Mouse (Mus musculus) layer of hippocampus, adult 2 months (tissue): ENCODE results near the gene Cxcl15. TPM values are rescaled to one million over a fixed set of nuclear protein-coding genes. Genes with fewer than 3 reads are reported as not detected.
"Not testable (repeated sequence)": the region's sequence is repeated elsewhere in the genome, so short reads cannot be mapped to it uniquely, and the experiment has no call there.

Experiments
- DNase-seq, 2 experiments: peaks; one replicate each; pipeline ENCODE4 v3.0.0; 2022; ENCODE audit warnings: low spot score in 2 of 2
- H3K27ac ChIP-seq: fragments of 200-600 bp; 2 replicates; pipeline ENCODE4 v1.8.1; 2022
- H3K4me3 ChIP-seq: fragments of 200-600 bp; 2 replicates; pipeline ENCODE4 v1.8.1; 2022; ENCODE audit warnings: mild to moderate bottlenecking
- CTCF ChIP-seq: fragments of 200-600 bp; conservative IDR thresholded peaks from 2 replicates; pipeline ENCODE4 v1.8.1; 2022; ENCODE audit warnings: antibody characterized with exemption, mild to moderate bottlenecking, moderate library complexity
- total RNA-seq, 2 experiments: library from RNA; stranded (reverse); gene quantifications; 2 replicates each; pipeline ENCODE4 v1.2.3; 2021

The Cxcl15 gene
- total RNA-seq, 2 experiments from 2014 or later: not detected

GRCm38 (mm10) chr5:90775562-90775961 is 18.8 kb upstream of the Cxcl15 start:
- no peak for DNase-seq
- no peak for TF ChIP-seq CTCF
- Histone ChIP-seq H3K4me3 (no peak overlapping the region), H3K27ac (no peak overlapping the region)

- Histone ChIP-seq H3K4me3 (no peak overlapping the region), H3K27ac (no peak overlapping the region)
- TF ChIP-seq CTCF: no peak
- no peak for DNase-seq
Measured at GRCm38 (mm10) chr5:90777621-90778020, 16.7 kb upstream of the Cxcl15 start.

GRCm38 (mm10) chr5:90778856-90779255 is 15.5 kb upstream of the Cxcl15 start:
- H3K4me3 ChIP-seq: no peak overlapping the region
- TF ChIP-seq CTCF: no peak
- no peak overlapping the region for H3K27ac ChIP-seq
- no peak for DNase-seq

- TF ChIP-seq CTCF: no peak
- no peak for DNase-seq
- H3K4me3 ChIP-seq: no peak overlapping the region
- no peak overlapping the region for H3K27ac ChIP-seq
Measured at GRCm38 (mm10) chr5:90783697-90784096, 10.6 kb upstream of the Cxcl15 start.

GRCm38 (mm10) chr5:90785659-90786588 is 8.4 kb upstream of the Cxcl15 start, which contains the start of gene Cxcl3:
Gene Cxcl3, plus strand, starts transcription at chr5:90786103.
- TF ChIP-seq CTCF: peak; percentile 49
- Histone ChIP-seq H3K4me3 (no peak within 1 kb of the TSS; the same call in 1 of the 2 replicates), H3K27ac (no peak within 1 kb of the TSS)
- no peak for DNase-seq

- DNase-seq: no peak
- TF ChIP-seq CTCF: peak; percentile 61
- Histone ChIP-seq H3K4me3 (no peak overlapping the region), H3K27ac (no peak overlapping the region)
Measured at GRCm38 (mm10) chr5:90788114-90788513, 6.2 kb upstream of the Cxcl15 start.

GRCm38 (mm10) chr5:90789306-90790073 is 4.8 kb upstream of the Cxcl15 start:
- H3K4me3 ChIP-seq: no peak overlapping the region
- H3K27ac ChIP-seq: no peak overlapping the region
- no peak for TF ChIP-seq CTCF
- DNase-seq: no peak

GRCm38 (mm10) chr5:90790074-90790502 is 4.2 kb upstream of the Cxcl15 start:
- H3K27ac ChIP-seq: no peak overlapping the region
- no peak for DNase-seq
- TF ChIP-seq CTCF: no peak
- H3K4me3 ChIP-seq: no peak overlapping the region

- H3K27ac ChIP-seq, DNase-seq, H3K4me3 ChIP-seq: not testable (repeated sequence)
Measured at GRCm38 (mm10) chr5:90795392-90795791, 1.1 kb downstream of the Cxcl15 start.

GRCm38 (mm10) chr5:90804574-90804973 is 10.2 kb downstream of the Cxcl15 start:
- Histone ChIP-seq H3K27ac (no peak overlapping the region), H3K4me3 (no peak overlapping the region)
- no peak for TF ChIP-seq CTCF
- DNase-seq: no peak

- Histone ChIP-seq H3K27ac (no peak overlapping the region), H3K4me3 (no peak overlapping the region)
- DNase-seq: no peak
- TF ChIP-seq CTCF: no peak
Measured at GRCm38 (mm10) chr5:90806050-90806449, 11.7 kb downstream of the Cxcl15 start.

GRCm38 (mm10) chr5:90807176-90807950 is 13.0 kb downstream of the Cxcl15 start:
- DNase-seq: no peak
- Histone ChIP-seq H3K4me3 (no peak overlapping the region), H3K27ac (no peak overlapping the region)
- no peak for TF ChIP-seq CTCF
